Mouse (Mus musculus) monocyte, adult 5-6 weeks (primary cell): ENCODE results near the gene 1190002N15Rik. TPM values are rescaled to one million over a fixed set of nuclear protein-coding genes. Genes with fewer than 3 reads are reported as not detected.

Source experiments
- total RNA-seq: library from RNA; stranded (forward); fragments of 200-1000, 200-491, 200-594 nt; gene quantifications from 3 replicates; pipeline ENCODE4 v1.2.3, GENCODE M21; 2017

The 1190002N15Rik gene
- total RNA-seq, 1 experiment from 2014 or later, result 17.6 TPM

Other genes starting within 250 kb of the 1190002N15Rik start
- gene Slc9a9, start 131.8 kb upstream of the 1190002N15Rik start, total RNA-seq, result 33.8 to 64.4 TPM (median 49.1 TPM) in 3 replicates